Mouse (Mus musculus): ENCODE measurements at regions not wholly inside any gene's neighbourhood (a gene's known extent, or its start where the extent isn't known, plus 50 kb on each side); places are given as distances from the start of the nearest gene placed in this dataset.
A peak's percentile ranks its signal among the peaks of the same experiment; 100 is the strongest.

DNA sequence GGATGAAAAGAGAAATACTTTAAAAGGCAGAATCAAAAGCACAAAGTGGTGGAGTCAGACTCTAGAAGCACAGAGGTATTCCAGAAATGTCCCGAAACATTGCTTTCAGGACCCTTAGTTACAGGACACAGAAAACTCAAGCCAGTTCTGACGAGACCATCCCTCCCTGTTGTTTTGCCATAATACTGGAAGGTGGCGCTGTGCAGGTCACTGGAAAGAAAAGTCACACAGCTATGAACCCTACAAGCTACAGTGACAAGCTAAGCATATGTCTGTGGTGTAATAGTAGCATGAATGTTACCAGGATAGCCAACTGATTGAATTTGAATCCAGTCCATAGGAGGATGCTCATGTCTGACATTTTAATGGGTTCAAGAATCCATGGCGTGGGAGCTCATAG lies 117.4 kb upstream of the Cxxc4 start:
- H3K9me3 ChIP-seq = no peaks in the 10 kb centered on the region
- peaks cover 11% of the 10 kb centered on the region for H3K4me1 ChIP-seq (replicated peaks)
- H3K36me3 ChIP-seq = no peaks in the 10 kb centered on the region
- DNase-seq (ENCODE audit: low spot score) = no peak
- WGBS = 60% methylated on average over 4 of the region's 4 CpGs
- no peaks in the 10 kb centered on the region for H3K27me3 ChIP-seq (ENCODE audit: insufficient read depth, poor library complexity, severe bottlenecking)
- H3K4me3 ChIP-seq = no peak overlapping the region
- no peak overlapping the region for H3K27ac ChIP-seq

DNA sequence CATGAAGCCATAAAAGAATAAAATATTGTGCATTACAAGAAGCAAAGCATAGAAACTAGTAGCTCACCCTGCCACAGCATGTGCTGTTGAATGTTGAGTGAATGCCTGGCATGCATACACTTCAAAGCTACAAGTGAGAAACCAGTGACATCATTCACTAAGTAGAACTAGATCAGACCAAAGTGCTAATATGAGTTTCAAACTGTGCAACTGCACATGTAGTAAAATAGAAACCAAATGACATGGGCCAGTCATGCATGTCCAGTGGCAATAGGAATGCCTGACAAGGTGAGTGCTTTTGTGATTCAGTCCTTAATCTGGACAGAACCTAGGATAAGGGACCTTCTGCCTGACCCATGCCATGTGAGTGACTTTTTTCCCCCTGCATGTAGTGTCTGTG lies 111.3 kb upstream of the Cxxc4 start:
- Histone ChIP-seq H3K36me3 (no peaks in the 10 kb centered on the region), H3K9me3 (no peaks in the 10 kb centered on the region), H3K27ac (no peak overlapping the region), H3K4me1 (replicated peaks) (no peaks in the 10 kb centered on the region), H3K4me3 (no peak overlapping the region), H3K27me3 (ENCODE audit: insufficient read depth, poor library complexity, severe bottlenecking) (no peaks in the 10 kb centered on the region)
- DNase-seq (ENCODE audit: low spot score) = no peak

DNA sequence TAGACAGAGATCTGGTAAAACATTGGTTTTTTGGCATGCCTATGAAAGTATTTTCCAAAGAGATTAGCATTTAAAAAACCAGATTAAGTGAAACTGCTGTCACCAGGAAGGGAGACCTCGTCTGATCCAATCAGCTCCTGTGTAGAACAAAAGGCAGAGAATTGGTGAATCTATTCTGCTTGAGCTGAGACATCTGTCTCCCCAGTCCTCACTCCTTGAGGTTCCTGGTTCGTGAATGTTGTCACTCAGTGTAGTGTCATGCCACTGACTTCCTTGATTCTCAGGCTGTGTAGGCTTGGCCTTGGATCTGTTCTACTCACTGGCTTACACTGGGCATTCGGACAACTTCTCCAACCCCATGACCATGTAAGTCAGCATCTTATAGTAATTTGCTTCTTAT lies 105.9 kb upstream of the Cxxc4 start:
- Histone ChIP-seq H3K4me1 (replicated peaks) (no peaks in the 10 kb centered on the region), H3K27me3 (ENCODE audit: insufficient read depth, poor library complexity, severe bottlenecking) (no peaks in the 10 kb centered on the region), H3K36me3 (no peaks in the 10 kb centered on the region), H3K4me3 (no peak overlapping the region), H3K9me3 (no peaks in the 10 kb centered on the region), H3K27ac (no peak overlapping the region)
- 45% methylated on average over 3 of the region's 3 CpGs for WGBS
- no peak for DNase-seq (ENCODE audit: low spot score)

DNA sequence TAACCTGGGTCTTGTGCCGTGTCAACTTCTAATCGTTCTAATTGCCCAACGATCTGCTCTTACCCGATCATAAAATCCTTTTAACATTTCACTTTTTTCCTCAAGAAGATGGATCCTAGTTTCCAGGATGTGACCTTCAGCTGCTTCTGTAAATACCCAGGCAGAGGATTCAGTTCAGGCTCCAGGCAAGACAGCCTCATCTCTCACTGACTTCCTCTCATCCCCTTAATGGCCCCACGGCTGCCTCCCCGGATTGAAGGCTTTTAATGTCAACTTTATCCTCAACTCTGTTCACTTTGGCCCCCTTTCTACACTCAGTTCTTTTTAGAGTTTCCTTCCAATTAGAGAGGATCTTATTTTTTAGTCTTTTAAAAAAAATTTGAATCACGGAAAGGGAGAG lies 91.0 kb upstream of the Cxxc4 start:
- WGBS = 68% methylated on average over 7 of the region's 7 CpGs
- 0 out of 2 replicates have a peak overlapping the region, but pooled peaks have one; percentile 12 for H3K27ac ChIP-seq
- no peak overlapping the region for H3K4me3 ChIP-seq
- H3K9me3 ChIP-seq = no peaks in the 10 kb centered on the region
- no peaks in the 10 kb centered on the region for H3K36me3 ChIP-seq
- H3K4me1 ChIP-seq (replicated peaks) = peaks cover 12% of the 10 kb centered on the region
- no peaks in the 10 kb centered on the region for H3K27me3 ChIP-seq (ENCODE audit: insufficient read depth, poor library complexity, severe bottlenecking)
- no peak for DNase-seq (ENCODE audit: low spot score)

DNA sequence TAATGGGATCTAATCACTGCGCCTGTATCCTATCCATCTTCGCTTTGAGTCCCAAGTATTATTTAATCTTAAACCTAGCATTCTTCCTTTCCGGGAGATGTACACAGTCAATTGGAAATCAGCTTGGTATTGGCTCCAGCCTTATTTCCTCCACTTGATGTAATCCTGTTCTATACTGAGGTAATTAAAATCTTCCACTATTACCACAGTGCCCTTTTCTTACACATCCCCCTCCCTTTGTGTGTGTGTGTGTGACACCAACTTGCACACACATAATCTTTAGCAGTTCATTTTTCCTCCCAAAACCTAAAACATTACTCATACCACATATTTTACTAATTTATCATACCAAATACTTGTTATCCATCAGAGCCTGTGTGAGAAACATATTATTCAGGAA lies 90.3 kb upstream of the Cxxc4 start:
- Histone ChIP-seq H3K4me1 (replicated peaks) (peaks cover 12% of the 10 kb centered on the region), H3K36me3 (no peaks in the 10 kb centered on the region), H3K27me3 (ENCODE audit: insufficient read depth, poor library complexity, severe bottlenecking) (no peaks in the 10 kb centered on the region), H3K27ac (no peak overlapping the region), H3K4me3 (no peak overlapping the region), H3K9me3 (no peaks in the 10 kb centered on the region)
- WGBS = 90% methylated on average over 3 of the region's 3 CpGs
- DNase-seq (ENCODE audit: low spot score) = no peak

DNA sequence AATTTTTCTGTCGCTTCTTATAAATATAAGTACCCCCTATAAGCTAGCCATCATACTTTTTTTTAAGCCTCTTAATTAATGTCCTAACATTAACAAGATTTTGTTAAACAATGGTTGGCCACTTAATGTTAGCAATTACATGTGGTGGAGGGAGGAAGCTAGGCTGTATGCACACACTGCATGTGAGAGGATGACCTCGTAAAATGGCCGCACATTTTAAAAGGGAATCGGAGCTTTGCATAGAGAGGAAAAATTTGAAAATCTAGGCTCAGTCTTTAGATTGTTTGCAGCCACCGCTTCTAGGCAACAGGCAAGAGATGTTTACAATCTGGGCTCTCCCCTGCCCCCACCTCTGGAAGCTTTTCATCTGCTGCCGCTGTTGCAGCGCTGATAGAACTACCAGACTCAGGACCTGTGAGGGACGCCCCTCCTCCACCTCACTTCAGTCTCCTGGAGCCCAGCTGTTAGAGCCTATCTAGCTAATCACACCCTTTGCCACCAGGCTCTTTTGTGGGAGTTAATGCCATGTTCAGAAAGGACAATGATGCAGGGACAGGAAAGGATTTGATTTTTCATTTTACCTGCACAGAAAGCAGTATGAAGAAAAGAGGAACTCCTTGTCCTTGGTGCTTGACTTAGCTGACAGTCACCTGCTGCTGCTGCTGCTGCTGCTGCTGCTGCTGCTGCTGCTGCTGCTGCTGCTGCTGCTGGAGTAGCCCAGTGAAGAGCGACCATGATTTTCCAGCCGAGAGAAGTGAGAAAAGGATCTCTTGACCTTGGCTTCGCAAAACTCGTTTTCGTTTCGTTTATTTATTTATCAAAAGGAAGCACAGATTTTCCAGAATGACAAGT lies 89.7 kb upstream of the Cxxc4 start:
- WGBS = 20% methylated on average over 14 of the region's 14 CpGs
- H3K4me1 ChIP-seq (replicated peaks) = peaks cover 12% of the 10 kb centered on the region
- peak overlapping the region; percentile 80 for H3K27ac ChIP-seq

DNA sequence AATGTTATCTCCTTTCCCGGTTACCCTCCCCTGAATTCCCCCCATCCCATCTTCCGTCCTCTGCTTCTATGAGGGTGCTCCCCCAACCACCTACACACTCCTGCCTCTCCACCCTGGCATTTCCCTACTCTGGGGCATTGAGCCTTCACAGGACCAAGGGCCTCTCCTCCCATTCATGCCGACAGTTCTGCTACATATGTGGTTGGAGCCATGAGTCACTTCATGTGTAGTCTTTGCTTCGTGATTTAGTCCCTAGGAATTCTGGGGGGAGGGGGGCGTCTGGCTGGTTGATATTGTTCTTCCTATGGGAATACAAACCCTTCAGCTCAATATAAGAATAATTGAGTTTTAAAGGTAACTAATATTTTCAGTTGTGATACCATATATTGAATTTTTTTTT lies 74.0 kb upstream of the Cxxc4 start:
- Histone ChIP-seq H3K36me3 (no peaks in the 10 kb centered on the region), H3K27me3 (ENCODE audit: insufficient read depth, poor library complexity, severe bottlenecking) (no peaks in the 10 kb centered on the region), H3K9me3 (0 out of 2 replicates have a peak, but pooled peaks cover 3% of the 10 kb centered on the region), H3K27ac (no peak overlapping the region), H3K4me1 (replicated peaks) (no peaks in the 10 kb centered on the region), H3K4me3 (no peak overlapping the region)
- no peak for DNase-seq (ENCODE audit: low spot score)
- 87% methylated on average over 5 of the region's 5 CpGs for WGBS

More for the DNA sequence above, 89.7 kb upstream of the Cxxc4 start:
- Histone ChIP-seq H3K4me3 (peak overlapping the region; percentile 45), H3K27me3 (ENCODE audit: insufficient read depth, poor library complexity, severe bottlenecking) (no peaks in the 10 kb centered on the region), H3K9me3 (no peaks in the 10 kb centered on the region), H3K36me3 (no peaks in the 10 kb centered on the region)
- peak; percentile 65 for DNase-seq (ENCODE audit: low spot score)

DNA sequence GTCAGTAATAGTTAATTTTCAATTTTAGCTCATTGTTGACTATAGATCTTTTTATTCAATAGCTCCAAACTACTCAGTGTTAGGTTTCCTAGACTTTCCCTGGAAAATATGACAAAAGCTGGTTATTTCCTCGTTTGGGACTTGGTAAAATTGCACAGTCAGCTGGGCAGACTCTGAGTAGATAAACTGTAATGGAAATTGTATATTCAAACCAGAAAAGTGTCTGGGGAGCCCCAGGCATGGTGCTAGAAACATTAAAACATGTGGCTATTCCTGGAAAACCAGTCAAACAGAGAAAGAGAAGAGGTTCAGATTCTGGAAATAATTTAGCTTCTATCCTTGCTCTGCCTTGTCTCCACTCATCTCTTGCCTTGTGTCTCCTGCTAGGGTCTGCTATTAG lies 66.4 kb upstream of the Cxxc4 start:
- 67% methylated on average over 1 of the region's 1 CpGs for WGBS
- no peaks in the 10 kb centered on the region for H3K36me3 ChIP-seq
- no peak overlapping the region for H3K27ac ChIP-seq
- H3K27me3 ChIP-seq (ENCODE audit: insufficient read depth, poor library complexity, severe bottlenecking) = no peaks in the 10 kb centered on the region
- H3K4me1 ChIP-seq (replicated peaks) = no peaks in the 10 kb centered on the region
- H3K4me3 ChIP-seq = no peak overlapping the region
- H3K9me3 ChIP-seq = 0 out of 2 replicates have a peak, but pooled peaks cover 3% of the 10 kb centered on the region
- DNase-seq (ENCODE audit: low spot score) = no peak

DNA sequence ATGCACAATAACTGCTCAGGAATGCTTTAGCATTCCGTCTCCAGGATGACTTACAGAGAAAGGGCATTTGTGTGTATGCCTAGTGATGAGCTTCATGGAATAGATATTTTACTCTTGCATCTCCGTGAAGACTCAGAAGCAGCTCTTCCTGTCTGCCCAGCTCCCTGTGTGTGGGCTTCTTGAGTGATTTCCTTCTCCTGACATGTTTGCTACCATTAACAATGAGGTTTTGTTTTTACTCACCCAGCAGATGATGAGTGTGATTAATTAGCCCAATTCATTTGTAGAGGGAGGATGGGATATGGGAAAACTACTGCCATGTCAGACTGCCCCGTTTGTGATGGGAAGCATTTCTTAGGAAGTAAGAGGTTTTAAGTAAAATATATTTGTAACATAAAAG lies 63.9 kb upstream of the Cxxc4 start:
- WGBS = 50% methylated on average over 3 of the region's 3 CpGs
- H3K36me3 ChIP-seq = no peaks in the 10 kb centered on the region
- no peak overlapping the region for H3K27ac ChIP-seq
- no peaks in the 10 kb centered on the region for H3K27me3 ChIP-seq (ENCODE audit: insufficient read depth, poor library complexity, severe bottlenecking)
- no peaks in the 10 kb centered on the region for H3K4me1 ChIP-seq (replicated peaks)
- no peak for DNase-seq (ENCODE audit: low spot score)
- H3K9me3 ChIP-seq = no peaks in the 10 kb centered on the region
- no peak overlapping the region for H3K4me3 ChIP-seq

DNA sequence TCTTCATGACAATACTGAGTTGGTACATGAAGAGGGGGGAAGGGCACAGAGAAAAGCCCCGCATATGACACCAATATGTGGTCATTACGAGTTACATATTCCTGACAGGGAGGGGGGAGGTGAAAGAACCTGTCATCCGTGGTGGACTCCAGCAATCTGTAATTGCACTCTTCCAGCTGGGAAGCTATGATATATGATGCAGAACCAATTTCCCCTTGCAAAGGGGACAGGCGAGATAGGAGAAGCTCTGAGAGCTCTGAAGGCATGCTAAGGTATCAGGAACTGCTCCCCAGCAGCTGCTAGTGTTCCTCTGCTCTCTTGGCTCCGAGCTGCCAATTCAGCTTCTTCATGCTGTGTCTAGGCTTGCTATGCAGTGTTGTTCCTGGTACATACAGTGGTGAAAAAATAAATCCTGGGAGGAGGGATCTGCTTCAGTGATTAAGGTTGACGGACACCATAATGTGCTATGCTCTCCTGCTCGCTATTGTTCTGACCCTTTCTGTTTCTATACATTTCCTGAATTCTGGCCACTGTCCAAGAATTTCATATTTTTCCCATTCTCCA lies 57.7 kb upstream of the Cxxc4 start:
- 77% methylated on average over 7 of the region's 7 CpGs for WGBS
- Histone ChIP-seq H3K27me3 (ENCODE audit: insufficient read depth, poor library complexity, severe bottlenecking) (no peaks in the 10 kb centered on the region), H3K36me3 (no peaks in the 10 kb centered on the region), H3K4me1 (replicated peaks) (0 out of 2 replicates have a peak, but pooled peaks cover 2% of the 10 kb centered on the region), H3K27ac (no peak overlapping the region), H3K4me3 (no peak overlapping the region), H3K9me3 (no peaks in the 10 kb centered on the region)
- no peak for DNase-seq (ENCODE audit: low spot score)

DNA sequence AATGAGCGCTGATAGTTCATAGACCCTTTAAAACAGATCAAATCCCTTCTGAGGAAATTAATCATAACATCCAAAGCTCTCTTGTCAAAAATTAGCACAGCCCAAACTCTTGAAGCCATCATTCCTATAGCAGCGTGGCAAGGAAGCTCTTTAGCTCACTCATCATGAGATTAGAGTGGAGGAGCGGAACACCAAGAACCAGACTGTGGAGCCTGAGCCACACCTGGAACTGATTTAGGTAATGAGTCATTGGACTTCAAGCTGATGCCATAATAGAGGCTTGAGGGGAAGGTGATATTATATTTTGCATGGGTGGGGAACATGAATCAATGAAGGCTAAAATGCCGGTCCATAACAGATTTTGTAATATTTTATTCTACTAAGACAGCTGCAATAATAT lies 52.2 kb upstream of the Cxxc4 start:
- 86% methylated on average over 4 of the region's 4 CpGs for WGBS
- Histone ChIP-seq H3K9me3 (no peaks in the 10 kb centered on the region), H3K4me3 (no peak overlapping the region), H3K36me3 (no peaks in the 10 kb centered on the region), H3K27me3 (ENCODE audit: insufficient read depth, poor library complexity, severe bottlenecking) (no peaks in the 10 kb centered on the region), H3K4me1 (replicated peaks) (peaks cover 4% of the 10 kb centered on the region; the same call in 1 of the 2 replicates), H3K27ac (no peak overlapping the region)
- no peak for DNase-seq (ENCODE audit: low spot score)

Data from hindbrain, embryonic 10.5 days (tissue).